Mouse (Mus musculus) colon, adult 2 months (tissue): ENCODE results near the gene Efhc1. TPM values are rescaled to one million over a fixed set of nuclear protein-coding genes. Genes with fewer than 3 reads are reported as not detected.

ENCODE experiments used
- polyA plus RNA-seq: library from polyadenylated mRNA; depleted of rRNA; stranded (reverse); fragments of >200 nt; gene quantifications from 2 replicates; pipeline ENCODE4 v1.2.3, GENCODE M21; 2012; rRNA removed

Efhc1 gene
- polyA plus RNA-seq = 0.43 and 1.1 TPM in 2 replicates

GRCm38 (mm10) chr1:20951300-20951763, at the start of gene Efhc1:
Efhc1 (plus strand) TSS chr1:20951626.

Other genes with a start within 250 kb of the Efhc1 start
- gene Il17a, start 220.7 kb upstream of the Efhc1 start, polyA plus RNA-seq = not detected in 2 replicates
- gene Il17f, start 161.0 kb upstream of the Efhc1 start, polyA plus RNA-seq = 0.22 TPM in 1 of 2 replicates, not detected in the other
- 7.8 and 8.2 TPM in 2 replicates for gene Mcm3, start 131.3 kb upstream of the Efhc1 start, polyA plus RNA-seq
- gene Paqr8, start 61.0 kb upstream of the Efhc1 start, polyA plus RNA-seq = 22.3 and 36.8 TPM in 2 replicates
- 4.4 and 5.8 TPM in 2 replicates for gene Tram2, start 127.6 kb downstream of the Efhc1 start, polyA plus RNA-seq